Mouse (Mus musculus) kidney, embryonic 14.5 days (tissue): Measurements from ENCODE around the gene Zdhhc13. TPM values are rescaled to one million over a fixed set of nuclear protein-coding genes. Genes with fewer than 3 reads are reported as not detected.

Experiments
- ATAC-seq: fragments of 200-750 bp; cut with Nextera tagmentation; 2 replicates; pipeline ENCODE4 v1.8.0; 2017; ENCODE audit warnings: moderate number of reproducible peaks, mild to moderate bottlenecking, moderate TSS enrichment, moderate library complexity; ENCODE audit not compliant: low FRiP score, low TSS enrichment
- H3K27ac ChIP-seq: fragments of 300-500 bp; sonication (generic); 2 replicates; pipeline ENCODE4 v1.5.1; 2014; ENCODE audit warnings: low read depth, mild to moderate bottlenecking, low read length, moderate library complexity, mixed read lengths
- H3K27me3 ChIP-seq: fragments of 300-500 bp; sonication (generic); 2 replicates; pipeline ENCODE4 v1.6.1; 2014; ENCODE audit warnings: mild to moderate bottlenecking, low read length; ENCODE audit not compliant: control insufficient read depth, insufficient read depth
- H3K36me3 ChIP-seq: fragments of 300-500 bp; sonication (generic); 2 replicates; pipeline ENCODE4 v1.6.1; 2014; ENCODE audit warnings: low read length, mixed read lengths; ENCODE audit not compliant: control insufficient read depth, insufficient read depth
- H3K4me1 ChIP-seq: fragments of 300-500 bp; sonication (generic); 2 replicates; pipeline ENCODE4 v1.6.1; 2014; ENCODE audit warnings: low read length, mixed read lengths; ENCODE audit not compliant: control insufficient read depth, insufficient read depth
- H3K4me2 ChIP-seq: fragments of 300-500 bp; sonication (generic); replicated peaks from 2 replicates; pipeline ENCODE4 v1.6.1; 2014; ENCODE audit warnings: low read depth, mild to moderate bottlenecking, low read length
- H3K4me3 ChIP-seq: fragments of 300-500 bp; sonication (generic); 2 replicates; pipeline ENCODE4 v1.5.1; 2014; ENCODE audit warnings: mild to moderate bottlenecking, low read length
- H3K9ac ChIP-seq: fragments of 300-500 bp; sonication (generic); 2 replicates; pipeline ENCODE4 v1.6.1; 2014; ENCODE audit warnings: low read depth, mild to moderate bottlenecking, low read length, moderate library complexity
- H3K9me3 ChIP-seq: fragments of 300-500 bp; sonication (generic); 2 replicates; pipeline ENCODE4 v1.6.1; 2016; ENCODE audit warnings: low read length; ENCODE audit not compliant: control insufficient read depth
- WGBS: fragments of 180-500 bp; shearing (Covaris S2); extraction: QIAGEN DNeasy Blood & Tissue Kit; methylation state at CpG from one replicate; pipeline ENCODE4 v1.1.7; 2014; 5-methylcytosine and 5-hydroxymethylcytosine counted together
- polyA plus RNA-seq: library from polyadenylated mRNA; unstranded; fragments of >200 nt; fragmentation: Nextera tagmentation; extraction: Ambion mirVana; gene quantifications from 2 replicates; pipeline ENCODE4 v1.2.1, GENCODE M21; 2014

Zdhhc13 gene
- polyA plus RNA-seq, 1 experiment from 2014 or later = 52.8 TPM

GRCm38 (mm10) chr7:48806587-48806986 lies 17.8 kb downstream of the Zdhhc13 start:
- no peak for ATAC-seq
- Histone ChIP-seq H3K27me3 (no peaks in the 10 kb centered on the region), H3K4me1 (no peaks in the 10 kb centered on the region), H3K27ac (no peak overlapping the region), H3K4me3 (no peak overlapping the region), H3K36me3 (peaks cover 64% of the 10 kb centered on the region), H3K9ac (no peak overlapping the region), H3K9me3 (no peaks in the 10 kb centered on the region), H3K4me2 (no peak overlapping the region)
- 86% methylated on average over 4 of the region's 4 CpGs for WGBS

GRCm38 (mm10) chr7:48810652-48811051 lies 21.8 kb downstream of the Zdhhc13 start:
- Histone ChIP-seq H3K4me2 (no peak overlapping the region), H3K27me3 (no peaks in the 10 kb centered on the region), H3K9ac (no peak overlapping the region), H3K9me3 (no peaks in the 10 kb centered on the region), H3K4me3 (no peak overlapping the region), H3K4me1 (no peaks in the 10 kb centered on the region), H3K27ac (no peak overlapping the region), H3K36me3 (peaks cover 45% of the 10 kb centered on the region)
- no peak for ATAC-seq
- WGBS = 100% methylated on average over 1 of the region's 1 CpGs

DNA sequence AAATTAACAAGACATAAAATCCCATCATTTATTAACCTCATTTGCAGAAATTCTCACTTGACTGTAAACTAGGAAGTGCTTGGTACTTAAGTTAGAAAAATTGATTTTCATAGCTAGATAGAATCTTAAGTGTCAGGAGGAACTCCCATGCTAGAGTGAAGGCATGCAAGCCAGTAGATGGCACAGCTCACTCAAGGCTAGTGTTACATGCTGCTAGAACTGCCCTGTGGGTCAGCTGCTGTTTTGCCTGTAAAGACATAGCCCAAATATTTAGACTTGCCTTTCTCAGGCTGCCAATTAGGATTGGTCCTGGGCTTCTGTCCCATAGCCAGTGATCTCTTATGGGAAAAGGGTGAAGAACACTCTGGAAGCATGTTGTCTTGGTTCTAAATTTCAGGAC lies 23.6 kb downstream of the Zdhhc13 start:
- Histone ChIP-seq H3K36me3 (peaks cover 47% of the 10 kb centered on the region), H3K27ac (no peak overlapping the region), H3K27me3 (no peaks in the 10 kb centered on the region), H3K9me3 (no peaks in the 10 kb centered on the region), H3K4me3 (no peak overlapping the region), H3K4me2 (no peak overlapping the region), H3K9ac (no peak overlapping the region), H3K4me1 (no peaks in the 10 kb centered on the region)
- ATAC-seq = no peak

DNA sequence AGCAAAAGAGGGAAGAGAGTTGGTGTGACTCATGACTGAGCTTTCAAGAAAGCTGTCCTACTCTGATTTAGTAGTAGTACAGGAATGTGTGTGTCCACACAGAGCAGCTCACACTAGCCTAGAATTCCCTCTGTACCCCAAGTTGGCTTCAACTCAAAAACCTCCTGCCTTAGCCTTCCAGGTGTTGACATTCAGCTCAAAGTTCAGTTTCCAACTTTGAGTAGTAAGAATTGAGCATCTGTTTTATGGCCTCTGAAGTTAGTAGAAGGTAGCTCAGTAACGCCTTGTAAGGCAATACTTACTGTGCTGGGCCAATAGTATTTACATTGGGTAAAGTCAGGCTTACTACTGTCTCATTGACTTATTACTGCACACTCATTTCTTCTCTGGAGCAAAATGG lies 24.8 kb downstream of the Zdhhc13 start:
- Histone ChIP-seq H3K4me2 (no peak overlapping the region), H3K27ac (no peak overlapping the region), H3K4me3 (no peak overlapping the region), H3K4me1 (no peaks in the 10 kb centered on the region), H3K9me3 (no peaks in the 10 kb centered on the region), H3K27me3 (no peaks in the 10 kb centered on the region), H3K9ac (no peak overlapping the region), H3K36me3 (peaks cover 48% of the 10 kb centered on the region)
- WGBS = 61% methylated on average over 1 of the region's 1 CpGs
- ATAC-seq = no peak

- Histone ChIP-seq H3K27me3 (no peaks in the 10 kb centered on the region), H3K4me3 (no peak overlapping the region), H3K36me3 (peaks cover 83% of the 10 kb centered on the region), H3K9ac (no peak overlapping the region), H3K4me1 (no peaks in the 10 kb centered on the region), H3K4me2 (no peak overlapping the region), H3K9me3 (no peaks in the 10 kb centered on the region), H3K27ac (no peak overlapping the region)
- no peak for ATAC-seq
- WGBS = 94% methylated on average over 5 of the region's 5 CpGs
Measured at GRCm38 (mm10) chr7:48821654-48822053, 32.9 kb downstream of the Zdhhc13 start.

DNA sequence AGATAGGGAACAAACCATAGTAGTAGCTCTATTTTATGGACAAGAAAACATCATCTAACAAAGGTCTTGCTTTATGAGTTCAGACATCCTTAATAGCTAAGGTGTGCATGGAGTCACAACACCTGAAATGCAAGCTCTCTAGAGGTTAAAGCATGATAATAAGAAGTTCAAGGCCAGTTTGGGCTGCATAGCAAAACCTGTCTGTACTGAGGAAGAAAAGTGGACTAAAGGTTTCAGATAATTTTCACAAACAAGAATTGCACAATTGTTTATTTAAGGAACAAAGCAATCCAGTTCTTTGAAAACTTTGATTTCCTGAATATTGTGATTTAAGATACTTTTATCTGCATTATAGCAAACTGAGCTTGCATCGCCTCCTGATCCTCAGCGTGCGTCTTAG lies 34.8 kb downstream of the Zdhhc13 start:
- Histone ChIP-seq H3K27me3 (no peaks in the 10 kb centered on the region), H3K4me3 (no peak overlapping the region), H3K4me1 (no peaks in the 10 kb centered on the region), H3K27ac (no peak overlapping the region), H3K9me3 (no peaks in the 10 kb centered on the region), H3K4me2 (no peak overlapping the region), H3K9ac (no peak overlapping the region), H3K36me3 (peaks cover 81% of the 10 kb centered on the region)
- WGBS = 97% methylated on average over 3 of the region's 3 CpGs
- ATAC-seq = no peak

DNA sequence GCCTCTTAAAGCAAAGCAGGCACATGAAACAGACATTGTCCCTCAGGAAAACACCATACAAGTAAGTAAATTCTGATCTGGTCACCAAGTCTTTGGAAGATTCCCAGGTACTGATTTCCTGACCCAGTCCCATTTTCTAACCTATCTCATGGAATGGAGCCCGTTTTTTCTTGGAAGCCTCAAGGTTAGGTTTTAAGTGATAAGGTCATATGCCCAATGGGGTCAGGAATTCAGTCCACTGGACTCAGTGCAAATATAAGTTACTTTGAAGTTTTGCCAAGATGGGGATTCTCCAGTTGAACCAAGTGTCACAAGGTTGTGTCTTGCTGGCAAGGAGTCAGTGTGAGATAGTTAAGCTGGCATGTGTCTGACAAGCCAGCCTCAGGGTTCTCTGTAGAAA lies 35.9 kb downstream of the Zdhhc13 start:
- Histone ChIP-seq H3K9ac (no peak overlapping the region), H3K27ac (no peak overlapping the region), H3K4me3 (no peak overlapping the region), H3K9me3 (no peaks in the 10 kb centered on the region), H3K36me3 (peaks cover 70% of the 10 kb centered on the region), H3K4me2 (no peak overlapping the region), H3K27me3 (no peaks in the 10 kb centered on the region), H3K4me1 (no peaks in the 10 kb centered on the region)
- ATAC-seq = no peak
- WGBS = 94% methylated on average over 1 of the region's 1 CpGs

DNA sequence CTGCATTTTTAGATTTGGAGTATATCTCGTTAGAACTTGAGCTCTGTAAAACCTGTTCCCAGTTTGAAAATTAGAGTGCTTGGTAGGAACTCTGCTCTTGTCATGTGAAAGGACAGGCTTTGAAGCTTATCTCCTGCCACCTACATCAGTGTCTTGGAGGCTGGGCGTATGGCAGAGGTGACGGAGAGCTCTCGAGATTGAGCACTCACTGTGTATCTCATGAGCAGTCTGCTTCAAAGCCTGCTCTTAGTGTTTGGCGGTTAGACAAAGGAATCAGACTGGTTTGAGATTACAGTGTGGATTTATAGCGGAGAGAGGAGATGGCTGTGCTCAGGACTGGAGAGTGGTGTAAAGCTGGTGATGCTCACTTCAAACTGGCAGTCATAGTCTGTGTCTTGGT lies 36.4 kb downstream of the Zdhhc13 start:
- no peak overlapping the region for H3K27ac ChIP-seq
- no peaks in the 10 kb centered on the region for H3K27me3 ChIP-seq
- ATAC-seq = no peak
- no peak overlapping the region for H3K9ac ChIP-seq
- H3K4me1 ChIP-seq = no peaks in the 10 kb centered on the region
- 92% methylated on average over 6 of the region's 6 CpGs for WGBS
- H3K4me3 ChIP-seq = no peak overlapping the region
- no peak overlapping the region for H3K4me2 ChIP-seq
- H3K9me3 ChIP-seq = no peaks in the 10 kb centered on the region
- peaks cover 66% of the 10 kb centered on the region for H3K36me3 ChIP-seq

DNA sequence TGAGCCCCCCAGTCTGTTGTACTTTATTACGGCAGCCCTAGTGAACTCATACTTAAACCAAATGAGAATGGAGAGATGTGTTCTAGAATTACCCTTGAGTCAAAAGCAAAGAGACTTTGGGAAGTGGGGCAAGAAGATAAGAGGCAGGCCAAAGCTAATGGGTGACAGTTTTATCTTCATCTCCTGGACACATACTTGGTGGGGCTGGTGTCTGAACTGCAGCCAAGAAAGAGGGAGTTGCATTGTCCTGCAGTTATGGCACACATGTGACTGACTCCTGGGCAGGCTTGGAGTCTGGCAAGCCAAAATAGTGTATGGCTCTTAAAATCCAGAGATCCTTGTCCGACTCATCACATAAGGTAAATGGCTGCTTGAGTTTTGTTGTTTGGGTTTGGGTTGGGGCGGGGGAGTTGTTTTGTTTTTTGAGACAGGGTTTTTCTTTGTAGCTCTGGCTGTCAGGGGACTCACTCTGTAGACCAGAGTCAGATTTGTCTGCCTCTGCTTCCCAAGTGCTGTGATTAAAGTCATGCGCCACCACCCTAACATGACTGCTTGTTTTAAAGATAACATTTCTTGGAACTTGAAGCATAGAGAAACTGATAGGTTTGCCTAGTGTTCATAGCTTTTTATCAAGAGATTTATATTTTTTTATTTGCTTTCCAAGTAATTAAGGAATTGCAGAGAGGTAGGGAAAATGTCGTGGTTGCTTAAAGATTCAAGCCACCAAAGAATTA lies 40.5 kb downstream of the Zdhhc13 start:
- Histone ChIP-seq H3K27me3 (no peaks in the 10 kb centered on the region), H3K27ac (no peak overlapping the region)
- 73% methylated on average over 5 of the region's 5 CpGs for WGBS

More for the DNA sequence above, 40.5 kb downstream of the Zdhhc13 start:
- Histone ChIP-seq H3K9me3 (no peaks in the 10 kb centered on the region), H3K4me3 (no peak overlapping the region), H3K4me2 (no peak overlapping the region), H3K36me3 (peaks cover 34% of the 10 kb centered on the region), H3K9ac (no peak overlapping the region), H3K4me1 (no peaks in the 10 kb centered on the region)
- no peak for ATAC-seq
